ENCODE assay signal across 24 mouse cellular contexts in the genomic region with DNA sequence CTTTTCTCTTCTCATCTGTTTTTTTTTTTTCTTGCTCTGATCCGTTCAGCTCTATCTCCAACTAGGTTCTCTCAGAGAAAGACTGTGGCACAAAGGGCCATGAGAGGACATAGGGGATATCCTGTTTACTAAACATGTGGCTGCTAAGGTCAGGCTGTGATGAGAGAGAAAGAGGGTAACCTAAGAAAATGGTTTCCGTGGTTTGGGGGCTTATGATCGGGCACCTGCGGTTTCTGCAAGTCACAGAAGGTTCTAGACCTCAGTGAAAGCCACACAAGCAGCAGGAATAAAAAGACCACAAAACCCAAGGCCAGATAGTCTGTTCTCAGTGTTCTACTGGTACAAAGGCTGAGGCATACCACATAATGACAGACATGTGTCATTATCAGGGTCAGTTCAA. TPM values are rescaled to one million over a fixed set of nuclear protein-coding genes. Genes with fewer than 3 reads are reported as not detected.
DNase-seq lines count a peak whose midpoint lies in the region; ATAC-seq lines count a peak whose summit lies in the region.
"Had no signal": no experiment of that assay in that cellular context is flagged by ENCODE, and none has a peak within 500 bp of the region (broad histone marks: within the 10 kb centered on the region; RNA-seq: fewer than 3 reads in every experiment).

No protein-coding gene starts in this region.

- 0 out of 2 replicates have a peak, but pooled peaks cover 6% of the 10 kb centered on the region for H3K4me1 ChIP-seq in intestine, embryonic 16.5 days (ENCODE audit: control insufficient read depth, insufficient read depth, low read length)
- H3K4me1 ChIP-seq: embryonic facial prominence, embryonic 12.5 days; forebrain, embryonic 15.5 days had no signal

- no peaks in the 10 kb centered on the region for H3K36me3 ChIP-seq in intestine, embryonic 16.5 days (ENCODE audit: control insufficient read depth, insufficient read depth, low read length)
- H3K36me3 ChIP-seq: embryonic facial prominence, embryonic 12.5 days; forebrain, embryonic 15.5 days; G1E; heart, embryonic 10.5 days; hindbrain, embryonic 13.5 days had no signal

- peak; percentile 28 for ATAC-seq in activated CD4-positive, CD25-positive, alpha-beta regulatory T cell, adult 4 months
- ATAC-seq in megakaryocyte progenitor cell, adult 5-6 weeks (replicated peaks; ENCODE audit: poor library complexity): peak; percentile 39
- no peak for ATAC-seq in intestine, embryonic 16.5 days
- ATAC-seq: forebrain, embryonic 15.5 days; hindbrain, postnatal 0 days had no signal

- H3K27ac ChIP-seq in intestine, embryonic 16.5 days (ENCODE audit: low read length): no peak overlapping the region
- H3K27ac ChIP-seq: embryonic facial prominence, embryonic 12.5 days; forebrain, embryonic 15.5 days; heart, embryonic 10.5 days; hindbrain, embryonic 13.5 days; hindbrain, postnatal 0 days had no signal

- H3K9me3 ChIP-seq in intestine, embryonic 16.5 days (ENCODE audit: control insufficient read depth, low read length): no peaks in the 10 kb centered on the region
- H3K9me3 ChIP-seq: embryonic facial prominence, embryonic 12.5 days; forebrain, embryonic 15.5 days; heart, embryonic 10.5 days; hindbrain, embryonic 13.5 days had no signal

- no peak overlapping the region for H3K4me3 ChIP-seq in intestine, embryonic 16.5 days (ENCODE audit: low read length)
- H3K4me3 ChIP-seq: embryonic facial prominence, embryonic 12.5 days; forebrain, embryonic 15.5 days; heart, embryonic 10.5 days; hindbrain, embryonic 13.5 days had no signal

- DNase-seq in 416B (ENCODE audit: low read depth): peak; percentile 93
- DNase-seq in induced T-regulatory cell, adult 2 months (ENCODE audit: low read depth): peak; percentile 20
- DNase-seq in kidney, postnatal 36 days: no peak
- no peak for DNase-seq in layer of hippocampus, adult 11-12 months (ENCODE audit: low spot score)
- DNase-seq: adrenal gland, postnatal 10 days; cerebellum, adult 11 months; cerebellum, adult 8-10 months; cerebellum, postnatal 14 days; gastrocnemius, postnatal 14 days; heart, postnatal 10 days; heart, postnatal 4 days had no signal

- WGBS in intestine, embryonic 16.5 days: 80% methylated on average over 4 of the region's 4 CpGs

- no peak overlapping the region for H3K9ac ChIP-seq in intestine, embryonic 16.5 days (ENCODE audit: low read depth, low read length)
- H3K9ac ChIP-seq: embryonic facial prominence, embryonic 12.5 days; forebrain, embryonic 15.5 days; hindbrain, embryonic 13.5 days had no signal

- H3K4me2 ChIP-seq in intestine, embryonic 16.5 days (ENCODE audit: low read depth, low read length): no peak overlapping the region
- H3K4me2 ChIP-seq: embryonic facial prominence, embryonic 12.5 days; forebrain, embryonic 15.5 days; hindbrain, embryonic 13.5 days had no signal

- H3K27me3 ChIP-seq in intestine, embryonic 16.5 days (replicated peaks; ENCODE audit: control insufficient read depth, insufficient read depth, low read length): no peaks in the 10 kb centered on the region
- H3K27me3 ChIP-seq: embryonic facial prominence, embryonic 12.5 days; forebrain, embryonic 15.5 days; hindbrain, embryonic 13.5 days had no signal

RNA-seq across cellular contexts. Expression of a gene that starts 12.6 kb away (rescaled TPM):
- 1 to 10 TPM; 2.9 to 4.8 TPM for polyA plus RNA-seq in activated CD4-positive, CD25-positive, alpha-beta regulatory T cell, adult 4 months (2017; shearing (Covaris generic))
- 24.0 and 26.7 TPM in 2 replicates for total RNA-seq in megakaryocyte progenitor cell, adult 5-6 weeks (2015)
- 14.4 and 23.7 TPM in 2 replicates for total RNA-seq in megakaryocyte progenitor cell, adult 5-6 weeks (2017)
- polyA plus RNA-seq in intestine, embryonic 16.5 days (2015; fragmentation: Nextera tagmentation; extraction: Ambion mirVana): 2.2 and 2.5 TPM in 2 replicates
- total RNA-seq: G1E had no signal
- polyA plus RNA-seq: forebrain, embryonic 11.5 days; G1E had no signal

RNA-seq across cellular contexts. Expression of a gene that starts 35.4 kb away (rescaled TPM):
- polyA plus RNA-seq in activated CD4-positive, CD25-positive, alpha-beta regulatory T cell, adult 4 months (2017; shearing (Covaris generic)): not detected
- total RNA-seq in megakaryocyte progenitor cell, adult 5-6 weeks (2015): not detected in 2 replicates
- total RNA-seq in megakaryocyte progenitor cell, adult 5-6 weeks (2017): not detected in 2 replicates
- polyA plus RNA-seq in intestine, embryonic 16.5 days (2015; fragmentation: Nextera tagmentation; extraction: Ambion mirVana): 0.10 TPM in 2 replicates
- total RNA-seq: adrenal gland, postnatal 10 days; adrenal gland, postnatal 4 days; gastrocnemius, postnatal 14 days; heart, postnatal 10 days; hindbrain, postnatal 0 days had no signal
- polyA plus RNA-seq: brain, embryonic 14.5 days; cortical plate, adult 2 months; embryonic facial prominence, embryonic 12.5 days; forebrain, embryonic 11.5 days; forebrain, embryonic 15.5 days; G1E; hindbrain, embryonic 13.5 days; hindbrain, postnatal 0 days had no signal

RNA-seq across cellular contexts. Expression of a gene that starts 58.2 kb away (rescaled TPM):
- polyA plus RNA-seq in activated CD4-positive, CD25-positive, alpha-beta regulatory T cell, adult 4 months (2017; shearing (Covaris generic)): under 1 TPM in 1 of 2 experiments, not detected in 1; 0.24 TPM
- total RNA-seq in megakaryocyte progenitor cell, adult 5-6 weeks (2015): not detected in 2 replicates
- total RNA-seq in megakaryocyte progenitor cell, adult 5-6 weeks (2017): 0.03 TPM in 1 of 2 replicates, not detected in the other
- polyA plus RNA-seq in intestine, embryonic 16.5 days (2015; fragmentation: Nextera tagmentation; extraction: Ambion mirVana): 26.6 and 28.3 TPM in 2 replicates
- polyA plus RNA-seq: G1E had no signal

Comparison
In these comparisons a context has a peak if more than half of its experiments do, and no peak if none do; other contexts are left out.
1. DNase-seq: peak in 416B (single experiment) and induced T-regulatory cell, adult 2 months (single experiment); none in kidney, postnatal 36 days (0 of 2) and layer of hippocampus, adult 11-12 months (single experiment).
2. RNA of a gene that starts 58.2 kb away (polyA plus RNA-seq): 26.6 to 28.3 TPM in intestine, embryonic 16.5 days; 0.24 TPM in activated CD4-positive, CD25-positive, alpha-beta regulatory T cell, adult 4 months; every median in the first group is over 10 times any median in the second.